Mouse (Mus musculus): ENCODE measurements at regions not wholly inside any gene's neighbourhood (a gene's known extent, or its start where the extent isn't known, plus 50 kb on each side); places are given as distances from the start of the nearest gene placed in this dataset.

- 88% methylated on average over 4 of the region's 4 CpGs for WGBS
- no peak overlapping the region for H3K4me3 ChIP-seq
These were observed 193.7 kb upstream of the Mkln1 start for GRCm38 (mm10) chr6:31204839-31205238.

GRCm38 (mm10) chr6:31206106-31206505, 192.4 kb upstream of the Mkln1 start:
- WGBS: 89% methylated on average over 7 of the region's 7 CpGs
- no peak for DNase-seq (ENCODE audit: low spot score)
- Histone ChIP-seq H3K4me1 (no peaks in the 10 kb centered on the region), H3K27me3 (ENCODE audit: low read depth, poor library complexity, severe bottlenecking) (no peaks in the 10 kb centered on the region; the same call in 1 of the 2 replicates), H3K9me3 (replicated peaks) (no peaks in the 10 kb centered on the region), H3K4me3 (no peak overlapping the region), H3K36me3 (no peaks in the 10 kb centered on the region), H3K27ac (replicated peaks) (no peak overlapping the region)

More at GRCm38 (mm10) chr6:31204839-31205238, 193.7 kb upstream of the Mkln1 start:
- H3K9me3 ChIP-seq (replicated peaks): no peaks in the 10 kb centered on the region
- no peak for DNase-seq (ENCODE audit: low spot score)
- H3K36me3 ChIP-seq: no peaks in the 10 kb centered on the region
- no peak overlapping the region for H3K27ac ChIP-seq (replicated peaks)
- H3K27me3 ChIP-seq (ENCODE audit: low read depth, poor library complexity, severe bottlenecking): no peaks in the 10 kb centered on the region; the same call in 1 of the 2 replicates
- H3K4me1 ChIP-seq: no peaks in the 10 kb centered on the region

GRCm38 (mm10) chr6:31207231-31207630, 191.3 kb upstream of the Mkln1 start:
- no peaks in the 10 kb centered on the region for H3K4me1 ChIP-seq
- DNase-seq (ENCODE audit: low spot score): no peak
- no peaks in the 10 kb centered on the region for H3K36me3 ChIP-seq
- H3K27me3 ChIP-seq (ENCODE audit: low read depth, poor library complexity, severe bottlenecking): no peaks in the 10 kb centered on the region; the same call in 1 of the 2 replicates
- H3K27ac ChIP-seq (replicated peaks): no peak overlapping the region
- no peaks in the 10 kb centered on the region for H3K9me3 ChIP-seq (replicated peaks)
- WGBS: 94% methylated on average over 12 of the region's 12 CpGs
- H3K4me3 ChIP-seq: no peak overlapping the region

GRCm38 (mm10) chr6:31208224-31208623, 190.3 kb upstream of the Mkln1 start:
- H3K4me1 ChIP-seq: no peaks in the 10 kb centered on the region
- WGBS: 87% methylated on average over 6 of the region's 6 CpGs

GRCm38 (mm10) chr6:31209411-31210139, 189.0 kb upstream of the Mkln1 start:
- Histone ChIP-seq H3K36me3 (no peaks in the 10 kb centered on the region), H3K4me3 (no peak overlapping the region), H3K27me3 (ENCODE audit: low read depth, poor library complexity, severe bottlenecking) (peaks cover 8% of the 10 kb centered on the region), H3K4me1 (no peaks in the 10 kb centered on the region), H3K9me3 (replicated peaks) (no peaks in the 10 kb centered on the region), H3K27ac (replicated peaks) (no peak overlapping the region)
- no peak for DNase-seq (ENCODE audit: low spot score)
- 92% methylated on average over 15 of the region's 15 CpGs for WGBS

More at GRCm38 (mm10) chr6:31208224-31208623, 190.3 kb upstream of the Mkln1 start:
- Histone ChIP-seq H3K36me3 (no peaks in the 10 kb centered on the region), H3K9me3 (replicated peaks) (no peaks in the 10 kb centered on the region), H3K27me3 (ENCODE audit: low read depth, poor library complexity, severe bottlenecking) (no peaks in the 10 kb centered on the region; the same call in 1 of the 2 replicates), H3K27ac (replicated peaks) (no peak overlapping the region), H3K4me3 (no peak overlapping the region)
- no peak for DNase-seq (ENCODE audit: low spot score)

GRCm38 (mm10) chr6:31210209-31210714, 188.3 kb upstream of the Mkln1 start:
- 79% methylated on average over 7 of the region's 7 CpGs for WGBS
- Histone ChIP-seq H3K36me3 (no peaks in the 10 kb centered on the region), H3K4me1 (no peaks in the 10 kb centered on the region), H3K4me3 (no peak overlapping the region), H3K27ac (replicated peaks) (no peak overlapping the region), H3K9me3 (replicated peaks) (no peaks in the 10 kb centered on the region), H3K27me3 (ENCODE audit: low read depth, poor library complexity, severe bottlenecking) (peaks cover 15% of the 10 kb centered on the region)
- DNase-seq (ENCODE audit: low spot score): no peak

GRCm38 (mm10) chr6:31211091-31211490, 187.4 kb upstream of the Mkln1 start:
- 89% methylated on average over 4 of the region's 4 CpGs for WGBS
- Histone ChIP-seq H3K27ac (replicated peaks) (no peak overlapping the region), H3K4me1 (peaks cover 3% of the 10 kb centered on the region), H3K4me3 (no peak overlapping the region), H3K27me3 (ENCODE audit: low read depth, poor library complexity, severe bottlenecking) (peaks cover 23% of the 10 kb centered on the region), H3K9me3 (replicated peaks) (no peaks in the 10 kb centered on the region), H3K36me3 (no peaks in the 10 kb centered on the region)
- DNase-seq (ENCODE audit: low spot score): no peak

GRCm38 (mm10) chr6:31211616-31212015, 186.9 kb upstream of the Mkln1 start:
- Histone ChIP-seq H3K36me3 (no peaks in the 10 kb centered on the region), H3K4me3 (no peak overlapping the region), H3K9me3 (replicated peaks) (no peaks in the 10 kb centered on the region), H3K27ac (replicated peaks) (no peak overlapping the region), H3K4me1 (peaks cover 8% of the 10 kb centered on the region), H3K27me3 (ENCODE audit: low read depth, poor library complexity, severe bottlenecking) (peaks cover 29% of the 10 kb centered on the region)
- WGBS: 86% methylated on average over 5 of the region's 5 CpGs
- DNase-seq (ENCODE audit: low spot score): no peak

GRCm38 (mm10) chr6:31212080-31212479, 186.5 kb upstream of the Mkln1 start:
- Histone ChIP-seq H3K36me3 (no peaks in the 10 kb centered on the region), H3K4me3 (no peak overlapping the region), H3K4me1 (peaks cover 13% of the 10 kb centered on the region), H3K27ac (replicated peaks) (no peak overlapping the region), H3K27me3 (ENCODE audit: low read depth, poor library complexity, severe bottlenecking) (peaks cover 33% of the 10 kb centered on the region), H3K9me3 (replicated peaks) (no peaks in the 10 kb centered on the region)
- WGBS: 88% methylated on average over 7 of the region's 7 CpGs
- no peak for DNase-seq (ENCODE audit: low spot score)

GRCm38 (mm10) chr6:31212694-31213093, 185.8 kb upstream of the Mkln1 start:
- H3K36me3 ChIP-seq: no peaks in the 10 kb centered on the region
- H3K4me3 ChIP-seq: no peak overlapping the region

GRCm38 (mm10) chr6:31213161-31213560, 185.4 kb upstream of the Mkln1 start:
- peaks cover 24% of the 10 kb centered on the region for H3K4me1 ChIP-seq
- no peaks in the 10 kb centered on the region for H3K36me3 ChIP-seq
- H3K4me3 ChIP-seq: no peak overlapping the region
- H3K9me3 ChIP-seq (replicated peaks): no peaks in the 10 kb centered on the region
- no peak overlapping the region for H3K27ac ChIP-seq (replicated peaks)
- no peak for DNase-seq (ENCODE audit: low spot score)
- peaks cover 44% of the 10 kb centered on the region for H3K27me3 ChIP-seq (ENCODE audit: low read depth, poor library complexity, severe bottlenecking)
- WGBS: 83% methylated on average over 4 of the region's 4 CpGs

More at GRCm38 (mm10) chr6:31212694-31213093, 185.8 kb upstream of the Mkln1 start:
- Histone ChIP-seq H3K9me3 (replicated peaks) (no peaks in the 10 kb centered on the region), H3K27me3 (ENCODE audit: low read depth, poor library complexity, severe bottlenecking) (peaks cover 39% of the 10 kb centered on the region), H3K4me1 (peaks cover 19% of the 10 kb centered on the region), H3K27ac (replicated peaks) (no peak overlapping the region)
- DNase-seq (ENCODE audit: low spot score): no peak
- 87% methylated on average over 13 of the region's 13 CpGs for WGBS

- no peaks in the 10 kb centered on the region for H3K9me3 ChIP-seq (replicated peaks)
- no peaks in the 10 kb centered on the region for H3K36me3 ChIP-seq
- 74% methylated on average over 8 of the region's 8 CpGs for WGBS
- DNase-seq (ENCODE audit: low spot score): no peak
- H3K27me3 ChIP-seq (ENCODE audit: low read depth, poor library complexity, severe bottlenecking): peaks cover 69% of the 10 kb centered on the region
- H3K27ac ChIP-seq (replicated peaks): no peak overlapping the region
- H3K4me3 ChIP-seq: peak overlapping the region; percentile 82
- H3K4me1 ChIP-seq: peaks cover 45% of the 10 kb centered on the region
These were observed 182.9 kb upstream of the Mkln1 start for GRCm38 (mm10) chr6:31215661-31216060.
